Mouse (Mus musculus) stomach, postnatal 0 days (tissue): Measurements from ENCODE around the gene Aldh16a1. TPM values are rescaled to one million over a fixed set of nuclear protein-coding genes. Genes with fewer than 3 reads are reported as not detected.

Experiments
- ATAC-seq: fragments of 200-750 bp; cut with Nextera tagmentation; 2 replicates; pipeline ENCODE4 v1.8.0; 2017; ENCODE audit not compliant: low FRiP score, low TSS enrichment
- DNase-seq: peaks from one replicate; pipeline ENCODE4 v3.0.0-alpha.2; 2016; ENCODE audit warnings: low spot score
- H3K27ac ChIP-seq: fragments of 300-500 bp; sonication (generic); replicated peaks from 2 replicates; pipeline ENCODE4 v1.5.1; 2014; ENCODE audit warnings: mild to moderate bottlenecking, control low read depth
- H3K27me3 ChIP-seq: fragments of 300-500 bp; sonication (generic); 2 replicates; pipeline ENCODE4 v1.6.1; 2014; ENCODE audit warnings: low read length; ENCODE audit not compliant: control insufficient read depth, insufficient read depth
- H3K36me3 ChIP-seq: fragments of 300-500 bp; sonication (generic); 2 replicates; pipeline ENCODE4 v1.6.1; 2014; ENCODE audit warnings: low read length, mixed read lengths; ENCODE audit not compliant: control insufficient read depth, insufficient read depth
- H3K4me1 ChIP-seq: fragments of 300-500 bp; sonication (generic); replicated peaks from 2 replicates; pipeline ENCODE4 v1.6.1; 2014; ENCODE audit warnings: antibody characterized with exemption; ENCODE audit not compliant: control insufficient read depth, insufficient read depth
- H3K4me2 ChIP-seq: fragments of 300-500 bp; sonication (generic); replicated peaks from 2 replicates; pipeline ENCODE4 v1.6.1; 2014; ENCODE audit warnings: low read depth, mild to moderate bottlenecking, control low read depth, moderate library complexity
- H3K4me3 ChIP-seq: fragments of 300-500 bp; sonication (generic); 2 replicates; pipeline ENCODE4 v1.5.1; 2014; ENCODE audit warnings: low read depth, low read length, control low read depth
- H3K9ac ChIP-seq: fragments of 300-500 bp; sonication (generic); 2 replicates; pipeline ENCODE4 v1.6.1; 2014; ENCODE audit warnings: mild to moderate bottlenecking, low read length, control low read depth, mixed read lengths
- H3K9me3 ChIP-seq: fragments of 300-500 bp; sonication (generic); 2 replicates; pipeline ENCODE4 v1.6.1; 2016; ENCODE audit warnings: low read length; ENCODE audit not compliant: control insufficient read depth
- CTCF ChIP-seq: IDR thresholded peaks from 2 replicates; pipeline ENCODE4 v1.5.1; 2016; ENCODE audit warnings: antibody characterized with exemption, low read depth, mild to moderate bottlenecking, moderate library complexity
- EP300 ChIP-seq: optimal IDR thresholded peaks from 2 replicates; pipeline ENCODE3; 2016; ENCODE audit warnings: antibody characterized with exemption
- WGBS: fragments of 180-500 bp; shearing (Covaris S2); extraction: QIAGEN DNeasy Blood & Tissue Kit; methylation state at CpG from one replicate; pipeline ENCODE4 v1.1.7; 2014; 5-methylcytosine and 5-hydroxymethylcytosine counted together
- polyA plus RNA-seq: library from polyadenylated mRNA; unstranded; fragments of >200 nt; fragmentation: Nextera tagmentation; extraction: Ambion mirVana; gene quantifications from 2 replicates; pipeline ENCODE4 v1.2.1, GENCODE M21; 2015

The Aldh16a1 gene
- polyA plus RNA-seq, 1 experiment from 2014 or later = 24.6 TPM

DNA sequence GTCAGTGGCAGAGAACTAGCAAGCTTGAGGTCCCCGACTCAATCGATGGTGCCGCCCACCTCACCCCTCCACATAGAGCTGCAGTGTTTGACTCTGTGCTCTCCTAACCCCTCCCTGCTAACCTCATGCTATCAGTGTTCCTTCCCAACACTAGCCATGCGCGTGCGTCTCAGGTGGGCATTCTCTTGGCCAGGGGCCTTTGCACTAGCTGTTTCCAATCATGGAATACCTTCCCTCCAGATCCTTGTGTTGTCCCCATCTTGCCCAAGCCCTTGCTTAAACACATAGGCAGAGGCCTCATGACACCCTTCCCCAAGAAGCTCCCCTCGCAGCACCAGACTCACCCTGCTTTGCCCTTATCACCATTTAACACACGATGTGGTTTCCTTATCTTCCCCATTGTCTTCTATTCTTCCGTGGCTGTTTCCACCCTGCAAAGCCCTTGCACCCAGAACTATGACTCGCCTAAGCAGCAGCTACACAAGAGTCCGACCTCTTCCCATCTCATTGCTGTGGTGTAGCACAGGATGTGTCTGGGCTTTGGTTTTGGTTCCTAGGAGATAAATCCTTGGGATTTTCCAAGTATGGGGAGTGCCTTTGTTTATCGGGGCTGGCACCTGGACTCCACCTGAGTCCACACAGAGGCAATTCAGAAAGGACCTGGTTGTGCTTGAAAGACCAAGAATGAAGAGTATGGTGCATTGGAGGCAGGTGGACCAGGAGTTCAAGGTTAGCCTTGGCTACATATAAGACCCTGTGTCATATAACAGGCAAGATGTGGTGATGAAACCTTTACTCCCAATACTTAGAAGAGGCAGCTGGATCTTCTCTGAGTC lies 17.0 kb downstream of the Aldh16a1 start:
- no peaks in the 10 kb centered on the region for H3K4me1 ChIP-seq
- no peak overlapping the region for H3K4me2 ChIP-seq
- TF ChIP-seq EP300 (no peak), CTCF (no peak)
- no peaks in the 10 kb centered on the region for H3K27me3 ChIP-seq
- no peaks in the 10 kb centered on the region for H3K9me3 ChIP-seq
- no peak overlapping the region for H3K27ac ChIP-seq
- H3K36me3 ChIP-seq = no peaks in the 10 kb centered on the region
- no peak overlapping the region for H3K9ac ChIP-seq
- ATAC-seq = no peak
- 66% methylated on average over 12 of the region's 12 CpGs for WGBS
- no peak for DNase-seq
- no peak overlapping the region for H3K4me3 ChIP-seq

GRCm38 (mm10) chr7:45135993-45136567 lies 18.3 kb downstream of the Aldh16a1 start, which contains the start of the genes Gm45713 and Flt3l:
Gm45713 (minus strand) TSS chr7:45136231.
Flt3l (minus strand) TSS chr7:45136432.
- Histone ChIP-seq H3K9ac (peak within 1 kb of the TSS; percentile 70), H3K4me2 (peak within 1 kb of the TSS; percentile 78), H3K4me3 (peak within 1 kb of the TSS; percentile 60), H3K27ac (peak within 1 kb of the TSS; percentile 45), H3K36me3 (no peaks in the 10 kb centered on the region), H3K4me1 (no peaks in the 10 kb centered on the region), H3K27me3 (no peaks in the 10 kb centered on the region), H3K9me3 (no peaks in the 10 kb centered on the region)
- TF ChIP-seq CTCF = peak; percentile 99
- TF ChIP-seq EP300 = no peak
- ATAC-seq (peak; percentile 85), DNase-seq (peak; percentile 88)
- WGBS = 3% methylated on average over 29 of the region's 29 CpGs

- Histone ChIP-seq H3K27ac (no peak overlapping the region), H3K9me3 (no peaks in the 10 kb centered on the region), H3K27me3 (no peaks in the 10 kb centered on the region), H3K4me2 (peak overlapping the region; percentile 78), H3K9ac (no peak overlapping the region), H3K4me1 (no peaks in the 10 kb centered on the region), H3K36me3 (no peaks in the 10 kb centered on the region), H3K4me3 (no peak overlapping the region)
- DNase-seq (no peak), ATAC-seq (no peak)
- TF ChIP-seq EP300 (no peak), CTCF (no peak)
- WGBS = 75% methylated on average over 3 of the region's 3 CpGs
Observed at GRCm38 (mm10) chr7:45135370-45135769, 19.0 kb downstream of the Aldh16a1 start.

GRCm38 (mm10) chr7:45134544-45135026 lies 19.8 kb downstream of the Aldh16a1 start:
- Histone ChIP-seq H3K4me2 (no peak overlapping the region), H3K27ac (no peak overlapping the region), H3K9ac (no peak overlapping the region), H3K36me3 (no peaks in the 10 kb centered on the region), H3K9me3 (no peaks in the 10 kb centered on the region), H3K27me3 (no peaks in the 10 kb centered on the region), H3K4me1 (no peaks in the 10 kb centered on the region), H3K4me3 (no peak overlapping the region)
- WGBS = 16% methylated on average over 12 of the region's 12 CpGs
- ATAC-seq (peak; percentile 17; the same call in 1 of the 2 replicates), DNase-seq (peak; percentile 72)
- no peak for TF ChIP-seq EP300
- no peak for TF ChIP-seq CTCF

- H3K27me3 ChIP-seq = no peaks in the 10 kb centered on the region
- no peaks in the 10 kb centered on the region for H3K4me1 ChIP-seq
- H3K4me3 ChIP-seq = no peak overlapping the region
- no peaks in the 10 kb centered on the region for H3K36me3 ChIP-seq
- no peak for ATAC-seq
- H3K9ac ChIP-seq = no peak overlapping the region
- H3K4me2 ChIP-seq = no peak overlapping the region
- DNase-seq = no peak
- no peak overlapping the region for H3K27ac ChIP-seq
- whole genome bisulfite sequencing = 80% methylated on average over 8 of the region's 8 CpGs
- TF ChIP-seq EP300 (no peak), CTCF (peak; percentile 45)
- no peaks in the 10 kb centered on the region for H3K9me3 ChIP-seq
Observed at GRCm38 (mm10) chr7:45133446-45134159, 20.8 kb downstream of the Aldh16a1 start.
